Mouse (Mus musculus): ENCODE measurements around the gene Rragb.

DNA sequence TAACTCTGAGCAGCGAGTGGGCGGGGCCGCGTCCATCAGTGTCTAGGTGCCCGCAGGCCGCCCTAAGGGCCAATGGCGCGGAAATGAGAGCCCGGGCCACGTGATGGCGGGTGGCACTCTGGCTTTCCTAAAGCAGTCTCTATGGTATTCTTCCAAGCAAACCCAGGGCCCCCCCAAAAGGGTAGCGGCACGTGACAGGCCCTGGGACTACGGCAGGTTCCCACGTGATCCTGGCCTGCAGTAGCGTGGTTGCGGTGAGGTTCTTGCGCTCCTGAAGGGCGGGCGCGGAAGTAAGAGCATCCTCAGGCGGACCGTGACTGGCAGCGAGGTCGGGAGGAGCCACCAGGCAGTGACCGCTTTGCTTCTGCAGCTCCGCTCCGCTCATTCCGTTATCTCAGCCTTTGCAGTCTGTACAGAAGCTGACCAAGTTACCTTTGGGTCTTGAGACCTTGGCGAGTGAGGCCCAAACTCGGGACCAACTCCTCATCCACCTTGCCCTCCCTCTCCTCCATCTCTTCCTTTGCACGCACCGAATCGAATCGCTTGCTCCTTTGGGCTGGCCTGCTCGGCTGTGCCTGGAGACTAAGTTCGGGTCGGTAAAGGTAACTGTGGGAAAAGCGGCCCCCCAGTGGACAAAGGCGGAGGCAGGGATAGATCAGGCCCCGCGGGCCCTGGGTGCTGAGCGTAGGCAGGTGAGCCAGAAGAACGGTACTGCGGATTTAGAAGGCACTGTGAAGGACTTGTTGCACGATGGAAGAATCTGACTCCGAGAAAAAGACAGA lies at the start of gene Rragb:
- TF ChIP-seq GATA1 (IDR thresholded peaks at IDR 0.05; ENCODE audit: borderline replicate concordance, low read length) = no peak
- no peak for TF ChIP-seq FLI1 (IDR thresholded peaks at IDR 0.05; ENCODE audit: low read length)

Data from megakaryocyte, embryonic 14.5 days (primary cell).